Mouse (Mus musculus) frontal cortex, postnatal 36 days (tissue): Measurements from ENCODE around the gene Cxcl2.

Source experiments
- DNase-seq, 2 experiments: peaks; one replicate each; pipeline ENCODE4 v3.0.0; 2022; ENCODE audit warnings: low spot score in 2 of 2

The Cxcl2 gene

DNA sequence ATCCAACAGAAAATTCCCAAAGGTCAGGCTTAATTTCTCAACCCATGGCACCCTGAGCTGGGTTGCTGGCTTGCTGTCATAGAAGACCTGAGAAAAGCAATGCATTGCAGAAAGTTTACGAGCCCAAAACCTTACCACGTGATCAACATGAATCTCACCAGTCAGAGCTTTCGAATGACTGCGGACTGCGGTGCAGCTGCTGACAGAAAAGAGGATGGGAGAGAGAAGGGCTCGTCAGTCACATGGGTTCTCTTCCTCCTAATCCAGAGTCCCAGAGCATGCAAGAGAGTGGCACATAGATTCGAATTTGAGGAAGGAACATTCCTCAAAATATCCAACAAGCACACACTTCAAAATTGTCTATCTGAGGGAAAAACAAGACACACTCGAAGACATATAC, 9.4 kb upstream of the Cxcl2 start:
- no peak for DNase-seq

DNA sequence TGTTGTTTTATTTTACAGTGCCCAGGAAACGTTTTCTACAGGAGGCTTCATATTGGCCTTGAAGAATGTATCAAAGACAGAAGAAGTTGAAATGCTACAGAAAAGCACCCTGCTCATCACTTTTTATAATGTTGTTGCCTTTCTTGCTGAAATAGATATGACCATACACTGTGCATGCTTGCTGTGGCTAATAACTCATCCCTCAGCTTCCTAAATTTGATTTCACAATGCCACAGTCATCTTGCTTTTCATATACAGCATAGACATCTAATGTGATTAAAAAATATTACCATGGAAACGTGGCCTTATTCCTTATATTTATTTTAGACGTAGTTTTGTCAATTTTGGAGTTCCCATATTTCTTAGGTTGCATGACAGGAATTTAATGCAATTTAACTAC, 6.2 kb upstream of the Cxcl2 start:
- DNase-seq, result no peak

DNA sequence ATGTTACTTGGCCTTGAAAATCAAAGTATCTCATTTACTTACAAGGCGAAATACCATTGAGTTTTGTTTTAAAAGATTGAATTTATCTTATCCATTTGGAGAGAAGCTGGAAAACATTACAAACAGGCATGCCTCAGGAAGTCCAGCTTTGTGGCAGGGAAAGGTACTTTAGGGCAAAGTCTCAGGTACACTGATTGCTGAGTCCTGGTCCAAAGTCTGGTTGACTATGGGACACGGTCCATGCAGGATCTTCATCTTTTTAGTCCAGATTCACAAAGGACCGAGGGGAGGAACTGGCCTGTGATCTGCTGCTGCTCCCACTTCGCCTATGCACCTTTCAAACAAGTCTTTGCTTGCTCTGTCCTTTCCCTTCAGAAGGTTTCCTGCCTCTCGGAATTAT, 4.4 kb upstream of the Cxcl2 start:
- DNase-seq, result no peak

DNA sequence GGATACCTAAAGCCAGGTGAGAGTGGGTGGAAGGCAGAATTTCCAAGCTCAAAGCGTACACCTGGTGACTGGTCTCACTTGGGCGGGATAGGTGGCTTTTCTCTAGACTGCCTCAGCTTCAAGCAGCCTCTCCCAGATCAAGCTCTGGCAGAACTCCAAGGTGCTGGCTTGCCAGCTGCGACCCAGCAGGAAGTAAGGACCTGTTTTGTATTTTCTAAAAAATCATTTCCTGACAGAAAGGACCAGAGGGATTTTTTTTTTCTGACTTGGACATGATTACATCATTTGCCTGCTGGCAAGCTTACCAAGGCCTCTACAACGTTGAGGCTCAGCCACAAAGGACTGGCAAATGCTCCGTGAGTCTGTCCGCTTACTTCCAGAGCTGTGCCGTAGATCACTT, 3.5 kb upstream of the Cxcl2 start:
- no peak for DNase-seq

DNA sequence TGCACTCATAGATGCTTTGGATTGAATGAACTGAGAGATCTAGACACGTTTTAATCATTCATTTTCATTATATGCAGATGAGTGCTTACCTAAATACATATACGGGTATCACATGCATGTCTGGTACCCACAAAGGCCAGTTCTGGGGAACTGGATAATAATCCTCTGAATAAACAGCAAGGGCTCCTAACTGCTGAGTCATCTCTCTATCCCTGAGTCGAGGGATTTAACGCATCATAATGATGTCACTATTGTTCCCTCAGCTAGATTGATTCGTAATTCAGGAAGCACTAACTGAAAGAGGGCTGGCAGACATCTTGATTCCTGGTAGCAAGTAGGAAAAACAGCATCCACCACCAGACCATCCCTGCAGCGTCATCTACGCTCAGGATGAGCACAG, 3.0 kb upstream of the Cxcl2 start:
- no peak for DNase-seq

DNA sequence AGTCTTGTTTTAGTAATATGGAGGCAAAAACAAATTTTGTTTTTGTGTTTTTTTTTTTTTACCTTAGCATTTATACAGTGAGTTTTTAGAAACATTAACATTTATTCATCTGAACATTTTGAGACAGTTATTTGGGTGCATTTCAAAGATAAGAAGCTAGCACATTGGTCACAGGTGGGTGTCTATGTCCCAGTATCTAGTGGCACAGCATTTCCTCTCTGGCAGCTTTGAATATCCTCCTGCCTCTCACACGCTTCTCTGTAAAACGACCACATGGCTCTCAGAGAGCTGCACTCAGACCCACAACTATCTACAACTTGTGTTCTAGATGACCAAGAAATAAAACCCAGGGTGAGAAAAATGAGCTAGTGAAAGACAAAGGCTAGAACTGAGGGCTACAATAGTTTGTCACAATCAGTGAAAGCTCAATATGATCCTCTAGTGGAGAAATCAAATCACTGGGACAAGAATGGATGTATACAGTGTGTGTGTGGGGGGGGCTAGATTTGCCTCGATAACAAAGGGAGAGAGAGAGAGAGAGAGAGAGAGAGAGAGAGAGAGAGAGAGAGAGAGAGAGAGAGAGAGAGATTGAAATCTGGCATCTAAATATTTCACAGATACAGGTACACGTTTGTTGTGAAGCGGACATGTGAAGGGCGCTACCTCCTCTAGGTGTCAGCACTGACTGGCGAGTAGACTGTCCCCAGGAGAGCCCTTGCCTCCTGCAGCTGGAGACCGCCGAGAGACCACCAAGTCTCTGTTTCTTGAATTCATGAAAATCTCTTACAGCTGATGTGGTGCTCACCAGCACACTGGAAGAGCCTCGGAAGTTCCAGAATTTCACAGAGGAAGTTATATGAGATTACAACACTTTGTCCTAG, 1.1 kb upstream of the Cxcl2 start:
- DNase-seq, result no peak

DNA sequence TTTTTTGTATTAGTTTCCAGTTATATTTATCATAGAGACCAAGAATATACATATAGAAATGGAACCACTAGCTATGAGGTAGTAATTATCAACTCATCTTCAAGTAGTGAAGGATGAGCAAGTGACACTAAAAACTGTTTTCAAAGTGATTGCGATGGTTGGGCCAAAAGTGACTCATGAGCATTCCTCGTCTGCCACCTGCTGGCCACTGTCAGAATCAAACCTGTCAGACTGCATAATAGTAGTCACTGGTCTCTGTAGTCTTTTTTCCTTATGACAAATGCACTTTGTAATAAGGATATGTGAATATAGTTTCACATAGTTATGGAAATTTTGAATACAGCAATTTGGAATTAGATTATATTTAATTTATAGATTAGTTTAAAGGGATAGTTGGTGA, 5.3 kb downstream of the Cxcl2 start:
- peak; percentile 64 to 72 for DNase-seq

DNA sequence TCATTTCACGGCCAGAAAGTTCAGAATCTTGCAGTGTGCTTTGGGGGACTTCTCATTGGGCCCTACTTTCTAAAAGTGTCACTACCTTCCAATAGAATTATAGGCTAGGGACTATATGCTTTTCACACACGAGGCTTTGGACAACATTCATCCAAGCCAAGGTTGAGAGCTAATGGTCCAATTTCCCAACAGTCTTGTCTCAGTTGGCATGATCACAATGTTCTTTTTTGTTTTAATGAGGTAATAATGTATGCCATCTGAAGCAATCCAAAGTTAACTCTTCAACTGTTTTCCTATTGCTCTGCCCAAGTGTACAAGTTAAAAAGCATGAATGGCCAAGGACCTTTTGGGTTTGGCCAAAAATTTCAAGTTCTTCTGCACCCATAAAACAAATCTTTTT, 15.8 kb downstream of the Cxcl2 start:
- DNase-seq, result no peak

DNA sequence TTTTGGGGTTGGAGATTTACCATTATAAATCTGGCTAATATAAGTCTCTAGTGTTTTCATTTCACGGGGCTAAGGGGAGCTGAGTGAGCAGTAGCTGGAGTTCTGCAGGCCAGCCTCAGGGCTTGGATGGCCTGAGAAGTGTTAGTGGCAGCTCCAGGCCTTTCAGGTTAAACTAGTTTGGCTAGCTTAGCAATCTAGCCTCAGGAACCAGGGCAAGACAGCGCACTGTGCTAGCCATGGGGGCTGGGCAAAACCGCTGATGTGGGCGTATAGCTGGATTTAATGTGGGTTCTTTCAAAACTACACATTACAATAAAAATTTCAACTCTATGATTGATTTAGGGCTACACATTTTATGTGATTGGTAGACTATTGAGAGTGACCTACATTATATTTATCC, 19.3 kb downstream of the Cxcl2 start:
- DNase-seq, result no peak

DNA sequence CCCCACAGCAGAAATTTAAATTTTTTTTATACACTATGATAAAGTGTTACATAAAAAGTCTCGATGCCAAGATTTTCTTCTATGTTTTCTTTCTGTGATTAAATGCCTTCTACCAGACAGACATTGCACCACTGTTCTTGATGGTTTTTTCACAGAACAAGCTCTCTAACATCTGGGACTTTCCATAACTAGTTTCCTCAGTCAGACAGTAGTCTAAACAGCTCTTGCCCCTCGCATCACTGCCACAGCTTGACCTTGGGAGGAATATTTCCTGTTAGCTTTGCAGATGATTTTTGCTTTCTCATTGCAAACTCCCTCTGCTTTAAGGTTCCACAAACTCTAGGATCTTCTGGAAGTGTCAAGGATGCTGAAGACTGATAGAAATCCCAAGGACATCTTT, 26.9 kb downstream of the Cxcl2 start:
- DNase-seq, result no peak

DNA sequence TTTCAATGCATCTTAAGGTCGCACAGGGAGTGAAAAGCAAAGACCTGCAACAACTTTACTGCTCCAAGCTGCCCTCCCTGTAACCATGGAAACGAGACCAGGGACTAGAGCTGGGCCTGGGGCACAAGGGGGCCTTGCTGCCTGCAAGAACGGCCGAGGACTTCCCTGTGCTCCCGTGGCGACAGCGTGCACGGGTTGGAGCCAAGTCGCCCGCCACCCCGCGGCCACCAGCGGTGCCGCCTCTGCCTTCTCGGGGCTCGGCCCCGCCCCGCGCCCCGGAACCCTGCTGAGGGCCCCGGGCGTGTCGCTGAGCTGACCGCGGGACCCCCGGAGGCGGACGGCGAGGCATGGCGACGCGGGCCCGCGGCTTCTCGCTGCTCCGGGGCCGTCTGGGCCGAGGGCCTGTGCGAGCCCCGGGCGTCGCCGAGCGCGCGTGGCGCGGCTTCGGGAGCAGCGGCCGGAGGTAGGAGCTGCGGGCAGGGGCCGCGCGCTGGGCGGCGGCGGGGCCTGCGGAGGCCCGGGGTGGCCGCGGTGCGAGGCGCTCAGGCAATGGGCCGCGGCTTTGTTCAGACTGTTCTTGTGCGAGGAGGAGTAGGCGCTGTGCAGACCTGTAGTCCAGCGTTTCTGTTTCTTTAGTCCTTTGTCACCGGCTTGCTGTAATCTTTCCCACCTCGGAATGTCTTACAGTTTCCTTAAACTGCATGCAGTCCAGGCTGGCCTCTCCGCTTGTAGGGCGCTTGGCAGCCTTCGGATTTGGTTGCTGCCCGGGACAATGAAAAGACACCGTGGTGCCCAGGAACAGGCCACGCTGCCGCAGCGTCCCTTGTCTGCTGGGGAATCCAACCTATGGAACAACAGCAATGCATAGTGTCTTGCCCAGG, 27.5 kb downstream of the Cxcl2 start, which contains the start of gene Mthfd2l:
Mthfd2l (plus strand) TSS at position 147 of the 881 bp plus-strand sequence.
- peak; percentile 68 to 75 for DNase-seq

DNA sequence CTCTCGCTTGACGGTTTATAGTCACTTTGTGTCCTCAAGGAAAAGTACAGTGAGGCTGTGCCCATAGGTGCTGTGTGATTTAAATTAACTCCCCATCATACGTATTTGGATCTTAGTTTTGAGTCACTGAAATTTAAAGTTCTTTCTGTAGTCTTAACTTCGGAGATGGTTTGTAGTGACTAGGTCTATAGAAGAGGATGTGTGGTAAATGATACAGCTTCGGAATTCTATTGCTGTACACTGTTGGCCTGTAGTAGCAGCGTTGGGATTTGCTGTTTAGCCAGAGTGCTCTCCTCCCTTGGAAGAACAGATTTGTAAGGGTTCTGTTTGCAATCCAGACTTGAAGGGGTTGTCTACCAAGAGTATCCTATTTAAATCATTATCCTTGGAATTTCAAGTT, 28.2 kb downstream of the Cxcl2 start:
- no peak for DNase-seq

DNA sequence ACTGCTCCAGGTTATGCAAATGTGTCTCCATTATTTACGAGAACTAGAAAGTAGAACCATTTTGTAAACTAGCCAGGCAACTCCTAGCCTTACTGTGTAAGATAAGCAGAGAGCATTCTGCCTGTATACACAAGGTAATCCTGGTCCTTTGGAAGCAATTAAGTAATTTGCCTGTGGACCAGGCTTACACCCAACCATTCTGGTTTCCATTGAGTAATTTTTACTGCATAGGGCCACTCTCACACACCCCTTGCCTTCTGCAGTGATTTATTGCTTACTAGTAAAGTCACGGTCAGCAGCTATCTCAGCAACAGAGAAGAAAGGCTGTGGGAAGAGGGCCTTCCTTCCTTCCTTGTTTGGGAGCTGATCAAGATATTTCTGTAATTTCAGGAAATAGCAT, 33.0 kb downstream of the Cxcl2 start:
- no peak for DNase-seq

DNA sequence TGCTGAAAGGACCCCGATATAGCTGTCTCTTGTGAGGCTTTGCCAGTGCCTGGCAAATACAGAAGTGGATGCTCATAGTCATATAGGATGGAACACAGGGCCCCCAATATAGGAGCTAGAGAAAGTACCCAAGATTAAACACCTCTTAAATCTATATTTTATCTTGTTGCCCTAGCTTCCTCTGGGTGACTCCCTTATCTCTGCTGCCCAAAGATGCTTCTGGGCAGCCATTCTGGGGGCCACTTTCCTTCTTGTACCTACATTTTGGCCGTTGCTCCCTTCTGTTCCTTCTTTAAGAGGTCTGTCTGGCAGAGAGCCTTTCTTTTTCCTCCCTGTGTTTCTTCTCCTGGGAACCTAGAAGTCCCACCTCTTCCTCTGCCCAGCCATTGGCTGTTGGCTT, 41.8 kb downstream of the Cxcl2 start:
- DNase-seq, result no peak

DNA sequence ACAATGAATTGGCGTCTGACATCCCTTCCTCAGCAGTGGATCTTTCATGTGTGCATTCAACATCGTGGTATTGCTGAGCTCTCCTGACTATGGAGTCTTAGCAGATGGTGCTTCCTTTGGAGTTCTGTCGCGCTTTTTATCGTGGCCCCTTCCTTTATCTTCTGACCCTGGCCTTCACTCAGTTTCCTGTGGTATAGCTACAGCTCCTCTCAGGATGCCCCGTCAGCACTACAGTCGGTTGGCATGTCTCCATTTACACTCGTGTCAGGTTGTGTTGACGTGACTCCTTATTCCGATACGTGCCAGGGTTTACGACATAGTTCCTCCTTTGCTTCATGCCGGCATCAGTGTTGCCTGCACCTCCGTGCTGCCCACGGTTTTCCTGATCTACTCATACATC, 45.8 kb downstream of the Cxcl2 start:
- no peak for DNase-seq

DNA sequence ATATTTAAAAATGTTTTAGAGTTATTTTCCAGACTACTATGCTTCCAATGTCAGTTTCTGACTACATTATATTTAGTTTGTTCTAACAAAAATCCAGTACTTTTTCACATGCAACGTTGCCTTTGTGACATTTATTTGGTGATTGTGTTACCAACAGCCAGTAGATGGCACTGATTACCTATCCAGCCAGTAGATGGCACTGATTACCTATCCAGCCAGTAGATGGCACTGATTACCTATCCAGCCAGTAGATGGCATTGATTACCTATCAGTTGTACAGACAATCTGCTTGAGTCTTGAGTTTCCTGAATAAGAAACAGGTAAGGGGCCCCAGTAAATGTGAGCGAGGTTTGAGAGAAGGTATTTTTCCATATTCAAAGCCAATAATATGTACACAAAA, 47.8 kb downstream of the Cxcl2 start:
- DNase-seq, result peak; percentile 19 to 77

DNA sequence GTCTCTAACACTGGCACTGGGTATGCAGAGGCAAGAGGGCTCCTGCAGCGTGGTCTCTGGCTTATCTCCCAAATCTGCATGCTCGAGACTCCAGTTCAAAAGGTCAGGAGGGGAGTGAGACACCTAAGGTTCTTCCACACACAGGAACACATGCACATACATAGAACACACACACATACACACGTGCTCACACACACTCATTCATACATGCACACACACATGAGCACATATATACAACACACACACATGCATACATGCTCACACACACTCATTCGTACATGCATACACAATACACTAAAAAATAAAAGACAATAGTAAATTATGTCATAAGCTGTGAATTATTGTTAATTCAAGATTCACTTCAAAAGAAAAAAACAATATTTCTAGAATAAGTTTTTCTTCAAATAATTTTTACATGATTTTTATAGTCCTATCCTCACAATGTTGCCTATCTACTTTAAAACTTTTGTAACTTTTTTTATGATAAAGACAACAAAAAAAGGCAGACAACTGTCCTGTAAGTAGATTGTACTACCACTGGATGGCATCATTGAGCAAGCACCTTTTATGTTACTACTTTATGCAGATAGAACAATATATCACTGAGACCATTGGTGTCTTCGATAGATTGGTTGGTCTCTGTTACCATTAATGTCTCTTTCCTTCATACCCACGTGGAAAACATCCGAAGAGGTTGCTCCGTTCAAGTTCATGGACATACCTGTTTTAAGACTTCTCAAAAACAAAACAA, 49.2 kb downstream of the Cxcl2 start:
- no peak for DNase-seq
